Mouse (Mus musculus) hindbrain, embryonic 10.5 days (tissue): ENCODE results near the gene Amph. TPM values are rescaled to one million over a fixed set of nuclear protein-coding genes. Genes with fewer than 3 reads are reported as not detected.
A peak's percentile ranks its signal among the peaks of the same experiment; 100 is the strongest.

Experiments used
- DNase-seq: peaks from one replicate; pipeline ENCODE4 v3.0.0-alpha.2; 2017; ENCODE audit warnings: low spot score
- H3K27ac ChIP-seq: fragments of 300-500 bp; sonication (generic); 2 replicates; pipeline ENCODE4 v1.5.1; 2016; ENCODE audit warnings: mild to moderate bottlenecking, moderate library complexity
- H3K27me3 ChIP-seq: fragments of 300-500 bp; sonication (generic); 2 replicates; pipeline ENCODE4 v1.6.1; 2016; ENCODE audit warnings: mild to moderate bottlenecking; ENCODE audit not compliant: poor library complexity, insufficient read depth, severe bottlenecking
- H3K36me3 ChIP-seq: fragments of 300-500 bp; sonication (generic); 2 replicates; pipeline ENCODE4 v1.6.1; 2016; ENCODE audit warnings: mild to moderate bottlenecking, moderate library complexity
- H3K4me1 ChIP-seq: fragments of 300-500 bp; sonication (generic); replicated peaks from 2 replicates; pipeline ENCODE4 v1.6.1; 2016; ENCODE audit warnings: mild to moderate bottlenecking
- H3K4me3 ChIP-seq: fragments of 300-500 bp; sonication (generic); 2 replicates; pipeline ENCODE4 v1.5.1; 2016; ENCODE audit warnings: mild to moderate bottlenecking, moderate library complexity
- H3K9me3 ChIP-seq: fragments of 300-500 bp; sonication (generic); 2 replicates; pipeline ENCODE4 v1.6.1; 2016; ENCODE audit warnings: mild to moderate bottlenecking, moderate library complexity
- WGBS: fragments of 180-500 bp; shearing (Covaris S2); methylation state at CpG from one replicate; pipeline ENCODE4 v1.1.7; 2016; 5-methylcytosine and 5-hydroxymethylcytosine counted together
- polyA plus RNA-seq: library from polyadenylated mRNA; unstranded; fragments of >200 nt; fragmentation: Nextera tagmentation; extraction: Ambion mirVana; gene quantifications from 2 replicates; pipeline ENCODE4 v1.2.1, GENCODE M21; 2016

The Amph gene
- polyA plus RNA-seq, 1 experiment from 2014 or later = 8.9 TPM

- DNase-seq = no peak
- Histone ChIP-seq H3K4me1 (no peaks in the 10 kb centered on the region), H3K9me3 (no peaks in the 10 kb centered on the region), H3K4me3 (no peak overlapping the region), H3K27me3 (no peaks in the 10 kb centered on the region), H3K36me3 (no peaks in the 10 kb centered on the region), H3K27ac (no peak overlapping the region)
- 82% methylated on average over 7 of the region's 7 CpGs for WGBS
These were observed 212.6 kb downstream of the Amph start for GRCm38 (mm10) chr13:19160616-19161015.

GRCm38 (mm10) chr13:19161111-19161510 is 213.1 kb downstream of the Amph start:
- 68% methylated on average over 7 of the region's 7 CpGs for WGBS
- no peak for DNase-seq
- no peaks in the 10 kb centered on the region for H3K36me3 ChIP-seq
- H3K9me3 ChIP-seq = no peaks in the 10 kb centered on the region
- H3K4me3 ChIP-seq = no peak overlapping the region
- no peaks in the 10 kb centered on the region for H3K27me3 ChIP-seq
- no peak overlapping the region for H3K27ac ChIP-seq
- H3K4me1 ChIP-seq = no peaks in the 10 kb centered on the region

- no peak overlapping the region for H3K27ac ChIP-seq
- 89% methylated on average over 6 of the region's 6 CpGs for WGBS
These were observed 214.1 kb downstream of the Amph start for GRCm38 (mm10) chr13:19162120-19162519.

GRCm38 (mm10) chr13:19177662-19178259 is 229.8 kb downstream of the Amph start:
- no peaks in the 10 kb centered on the region for H3K4me1 ChIP-seq
- H3K36me3 ChIP-seq = no peaks in the 10 kb centered on the region
- H3K27ac ChIP-seq = no peak overlapping the region
- H3K4me3 ChIP-seq = no peak overlapping the region
- WGBS = 62% methylated on average over 1 of the region's 1 CpGs
- DNase-seq = peak; percentile 40
- no peaks in the 10 kb centered on the region for H3K9me3 ChIP-seq
- H3K27me3 ChIP-seq = no peaks in the 10 kb centered on the region

More at GRCm38 (mm10) chr13:19162120-19162519, 214.1 kb downstream of the Amph start:
- H3K27me3 ChIP-seq = no peaks in the 10 kb centered on the region
- H3K9me3 ChIP-seq = no peaks in the 10 kb centered on the region
- no peaks in the 10 kb centered on the region for H3K36me3 ChIP-seq
- no peaks in the 10 kb centered on the region for H3K4me1 ChIP-seq
- DNase-seq = no peak
- H3K4me3 ChIP-seq = no peak overlapping the region

GRCm38 (mm10) chr13:19178351-19178750 is 230.3 kb downstream of the Amph start:
- Histone ChIP-seq H3K9me3 (no peaks in the 10 kb centered on the region), H3K4me3 (no peak overlapping the region), H3K27ac (no peak overlapping the region), H3K4me1 (no peaks in the 10 kb centered on the region), H3K27me3 (no peaks in the 10 kb centered on the region), H3K36me3 (no peaks in the 10 kb centered on the region)
- DNase-seq = no peak
- 88% methylated on average over 5 of the region's 5 CpGs for WGBS

GRCm38 (mm10) chr13:19182259-19182658 is 234.3 kb downstream of the Amph start:
- 84% methylated on average over 8 of the region's 8 CpGs for WGBS
- H3K9me3 ChIP-seq = no peaks in the 10 kb centered on the region
- H3K27ac ChIP-seq = no peak overlapping the region
- H3K27me3 ChIP-seq = no peaks in the 10 kb centered on the region
- no peaks in the 10 kb centered on the region for H3K4me1 ChIP-seq
- no peaks in the 10 kb centered on the region for H3K36me3 ChIP-seq
- no peak for DNase-seq
- H3K4me3 ChIP-seq = no peak overlapping the region

- H3K27me3 ChIP-seq = no peaks in the 10 kb centered on the region
These were observed 242.0 kb downstream of the Amph start for GRCm38 (mm10) chr13:19190052-19190451.

GRCm38 (mm10) chr13:19194803-19195202 is 246.8 kb downstream of the Amph start:
- Histone ChIP-seq H3K4me3 (no peak overlapping the region), H3K36me3 (no peaks in the 10 kb centered on the region), H3K27me3 (no peaks in the 10 kb centered on the region), H3K4me1 (no peaks in the 10 kb centered on the region), H3K27ac (no peak overlapping the region), H3K9me3 (no peaks in the 10 kb centered on the region)
- whole genome bisulfite sequencing = 90% methylated on average over 4 of the region's 4 CpGs
- no peak for DNase-seq

More at GRCm38 (mm10) chr13:19190052-19190451, 242.0 kb downstream of the Amph start:
- Histone ChIP-seq H3K36me3 (no peaks in the 10 kb centered on the region), H3K4me3 (no peak overlapping the region), H3K9me3 (no peaks in the 10 kb centered on the region), H3K4me1 (no peaks in the 10 kb centered on the region), H3K27ac (no peak overlapping the region)
- WGBS = 65% methylated on average over 6 of the region's 6 CpGs
- no peak for DNase-seq

GRCm38 (mm10) chr13:19195456-19195855 is 247.5 kb downstream of the Amph start:
- Histone ChIP-seq H3K4me3 (no peak overlapping the region), H3K27me3 (no peaks in the 10 kb centered on the region), H3K4me1 (no peaks in the 10 kb centered on the region), H3K36me3 (no peaks in the 10 kb centered on the region), H3K9me3 (no peaks in the 10 kb centered on the region), H3K27ac (no peak overlapping the region)
- WGBS = 63% methylated on average over 1 of the region's 1 CpGs
- no peak for DNase-seq

Other genes starting within 250 kb of the Amph start
- gene Vps41, start 230.9 kb upstream of the Amph start, polyA plus RNA-seq = 70.9 and 74.1 TPM in 2 replicates